Mouse (Mus musculus): ENCODE measurements around the gene Elmod2. TPM values are rescaled to one million over a fixed set of nuclear protein-coding genes. Genes with fewer than 3 reads are reported as not detected.

The Elmod2 gene
- total and polyA plus RNA-seq, 3 experiments = 4.8 to 138 (median 4.8) TPM

DNA sequence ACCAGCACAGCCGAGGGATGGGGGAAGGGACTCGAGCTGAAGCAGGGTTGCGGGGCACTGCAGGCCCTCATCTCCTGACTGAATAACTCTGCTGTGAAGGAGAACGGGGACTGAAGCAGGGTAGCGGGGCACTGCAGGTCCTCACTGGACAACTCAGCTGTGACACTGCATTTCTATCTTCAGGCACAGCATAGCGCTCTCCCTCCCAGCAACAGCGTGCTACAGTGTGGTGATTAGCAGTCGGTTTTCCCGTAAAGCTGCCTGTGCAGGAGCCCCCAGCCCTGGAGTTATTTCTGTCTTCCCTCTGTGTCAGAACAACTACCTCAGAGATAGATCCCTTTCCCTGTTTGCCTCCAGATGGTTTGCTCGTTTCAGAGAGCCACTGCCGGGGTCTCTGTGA lies 57.8 kb downstream of the Elmod2 start:
- no peaks in the 10 kb centered on the region for H3K36me3 ChIP-seq (ENCODE audit: control insufficient read depth in 1 of 2, insufficient read depth in 2 of 2, low read length in 2 of 2)
- H3K9me3 ChIP-seq (replicated peaks; ENCODE audit: insufficient read depth, low read length) = no peaks in the 10 kb centered on the region
- no peaks in the 10 kb centered on the region for H3K79me2 ChIP-seq (ENCODE audit: control insufficient read depth, insufficient read depth, low read length, poor library complexity)
- H3K9ac ChIP-seq (ENCODE audit: control insufficient read depth, low read depth, low read length, poor library complexity, severe bottlenecking) = no peak overlapping the region
- no peaks in the 10 kb centered on the region for H3K4me1 ChIP-seq (ENCODE audit: control insufficient read depth in 1 of 2, insufficient read depth in 2 of 2, low read length in 2 of 2)
- no peak overlapping the region for H3K27ac ChIP-seq (ENCODE audit: control insufficient read depth, low read depth, low read length)
- no peak for DNase-seq (ENCODE audit: low read depth, low spot score)
- H3K27me3 ChIP-seq (ENCODE audit: control insufficient read depth in 1 of 2, insufficient read depth in 2 of 2, low read length in 2 of 2) = no peaks in the 10 kb centered on the region
- no peak overlapping the region for H3K4me3 ChIP-seq (ENCODE audit: control insufficient read depth in 1 of 2, insufficient read depth in 1 of 2, low read depth in 2 of 2, low read length in 2 of 2)
- no peak for TF ChIP-seq E2F4 (IDR thresholded peaks at IDR 0.05; ENCODE audit: borderline replicate concordance, low read depth, low read length)
- TF ChIP-seq UBTF (IDR thresholded peaks at IDR 0.05; ENCODE audit: borderline replicate concordance, insufficient read depth, low read depth, low read length) = no peak
- TF ChIP-seq ELF1 (IDR thresholded peaks at IDR 0.05; ENCODE audit: low read depth, low read length) = no peak
- no peak for TF ChIP-seq TCF12 (IDR thresholded peaks at IDR 0.05; ENCODE audit: low read depth, low read length)
- TF ChIP-seq USF1 (IDR thresholded peaks at IDR 0.05; ENCODE audit: low read depth, low read length) = no peak
- TF ChIP-seq HCFC1 (IDR thresholded peaks at IDR 0.05; ENCODE audit: low read depth, low read length) = no peak
- no peak for TF ChIP-seq BHLHE40 (IDR thresholded peaks at IDR 0.05; ENCODE audit: borderline replicate concordance, low read depth, low read length)
- no peak for TF ChIP-seq MYB (IDR thresholded peaks at IDR 0.05; ENCODE audit: low read depth, low read length)
- no peak for TF ChIP-seq MAFK (IDR thresholded peaks at IDR 0.05; ENCODE audit: borderline replicate concordance, low read depth, low read length)
- TF ChIP-seq NELFE (IDR thresholded peaks at IDR 0.05; ENCODE audit: low read depth, low read length) = no peak
- TF ChIP-seq MAX (IDR thresholded peaks at IDR 0.05; ENCODE audit: low read length) = no peak
- TF ChIP-seq USF2 (IDR thresholded peaks at IDR 0.05; ENCODE audit: borderline replicate concordance in 1 of 2, insufficient read depth in 1 of 2, low read depth in 1 of 2, low read length in 2 of 2) = no peak
- TF ChIP-seq ZNF384 (IDR thresholded peaks at IDR 0.05; ENCODE audit: low read depth, low read length) = no peak
- TF ChIP-seq SIN3A (IDR thresholded peaks at IDR 0.05; ENCODE audit: low read length) = no peak

DNA sequence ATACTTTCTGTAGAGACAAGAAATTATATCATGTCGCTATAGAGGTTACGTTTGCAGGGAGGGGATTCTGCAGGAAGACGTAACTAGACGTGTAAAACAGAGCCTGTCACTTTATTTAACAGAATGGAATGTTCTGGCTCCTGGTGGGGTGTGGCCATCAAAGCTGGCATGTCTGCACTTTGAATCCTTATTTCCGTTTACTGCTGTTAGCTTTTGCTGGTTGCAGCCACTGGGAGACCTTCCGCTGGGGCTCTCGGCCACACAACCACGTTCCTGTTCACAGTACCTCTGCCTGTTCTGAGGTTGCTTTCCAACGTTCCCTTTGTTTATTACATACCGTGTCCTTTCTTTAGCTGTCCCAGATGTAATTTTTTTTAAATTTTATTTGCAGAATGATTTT lies 59.8 kb downstream of the Elmod2 start:
- no peak overlapping the region for H3K9ac ChIP-seq (ENCODE audit: control insufficient read depth, low read depth, low read length, poor library complexity, severe bottlenecking)
- no peaks in the 10 kb centered on the region for H3K4me1 ChIP-seq (ENCODE audit: control insufficient read depth in 1 of 2, insufficient read depth in 2 of 2, low read length in 2 of 2)
- H3K36me3 ChIP-seq (ENCODE audit: control insufficient read depth in 1 of 2, insufficient read depth in 2 of 2, low read length in 2 of 2) = no peaks in the 10 kb centered on the region
- no peak overlapping the region for H3K4me3 ChIP-seq (ENCODE audit: control insufficient read depth in 1 of 2, insufficient read depth in 1 of 2, low read depth in 2 of 2, low read length in 2 of 2)
- DNase-seq (ENCODE audit: low read depth, low spot score) = no peak
- H3K27ac ChIP-seq (ENCODE audit: control insufficient read depth, low read depth, low read length) = no peak overlapping the region
- H3K79me2 ChIP-seq (ENCODE audit: control insufficient read depth, insufficient read depth, low read length, poor library complexity) = no peaks in the 10 kb centered on the region
- TF ChIP-seq SMC3 (IDR thresholded peaks at IDR 0.05; ENCODE audit: low read depth, low read length) (no peak), ZMIZ1 (IDR thresholded peaks at IDR 0.05; ENCODE audit: low read depth, low read length) (no peak), EP300 (IDR thresholded peaks at IDR 0.05; ENCODE audit: low read depth in 1 of 2, low read length in 2 of 2) (no peak), RAD21 (IDR thresholded peaks at IDR 0.05; ENCODE audit: low read depth, low read length) (no peak), E2F4 (IDR thresholded peaks at IDR 0.05; ENCODE audit: borderline replicate concordance, low read depth, low read length) (no peak)
- no peaks in the 10 kb centered on the region for H3K27me3 ChIP-seq (ENCODE audit: control insufficient read depth in 1 of 2, insufficient read depth in 2 of 2, low read length in 2 of 2)
- no peaks in the 10 kb centered on the region for H3K9me3 ChIP-seq (replicated peaks; ENCODE audit: insufficient read depth, low read length)

Measured in MEL (cell line).